Mouse (Mus musculus) embryonic fibroblast, embryonic 13.5 days (primary cell): ENCODE measurements around the gene Arntl.

Experiments
- CTCF ChIP-seq: IDR thresholded peaks from 2 replicates; pipeline ENCODE4 v1.5.1; 2011; ENCODE audit warnings: mild to moderate bottlenecking, control low read depth, low read length, moderate library complexity, borderline replicate concordance; ENCODE audit not compliant: insufficient read depth
- POLR2A ChIP-seq: IDR thresholded peaks from 2 replicates; pipeline ENCODE4 v1.6.1; 2011; ENCODE audit warnings: low read depth, mild to moderate bottlenecking, control low read depth, low read length, moderate library complexity

- TF ChIP-seq CTCF, result no peak
- TF ChIP-seq POLR2A, result no peak
These were observed 31.8 kb upstream of the Arntl start for GRCm38 (mm10) chr7:113175481-113175880.
